Mouse (Mus musculus) adrenal gland, adult 2 months (tissue): ENCODE measurements at regions not wholly inside any gene's neighbourhood (a gene's known extent, or its start where the extent isn't known, plus 50 kb on each side); places are given as distances from the start of the nearest gene placed in this dataset.

Experiments
- DNase-seq: peaks from one replicate; pipeline ENCODE4 v3.0.0; 2021

DNA sequence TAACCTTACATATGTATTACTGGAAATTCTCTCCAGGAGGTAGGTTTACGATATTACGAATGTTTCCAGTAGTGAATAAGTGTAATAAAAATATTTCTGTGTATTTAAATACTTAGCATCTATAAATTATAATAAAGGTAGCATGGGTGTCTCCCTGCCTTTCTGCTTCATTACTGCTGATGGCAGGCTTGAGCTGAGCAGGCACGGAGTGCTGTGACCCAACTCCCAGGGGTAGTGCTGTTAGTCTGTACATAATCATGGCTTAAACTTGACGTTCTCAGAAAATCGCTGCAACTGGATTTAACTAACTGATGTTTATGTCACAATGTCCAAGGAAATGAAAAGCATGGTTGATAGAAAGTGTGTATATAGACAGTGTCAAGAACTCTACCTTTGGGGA lies 727.8 kb upstream of the Frg1 start:
- no peak for DNase-seq

DNA sequence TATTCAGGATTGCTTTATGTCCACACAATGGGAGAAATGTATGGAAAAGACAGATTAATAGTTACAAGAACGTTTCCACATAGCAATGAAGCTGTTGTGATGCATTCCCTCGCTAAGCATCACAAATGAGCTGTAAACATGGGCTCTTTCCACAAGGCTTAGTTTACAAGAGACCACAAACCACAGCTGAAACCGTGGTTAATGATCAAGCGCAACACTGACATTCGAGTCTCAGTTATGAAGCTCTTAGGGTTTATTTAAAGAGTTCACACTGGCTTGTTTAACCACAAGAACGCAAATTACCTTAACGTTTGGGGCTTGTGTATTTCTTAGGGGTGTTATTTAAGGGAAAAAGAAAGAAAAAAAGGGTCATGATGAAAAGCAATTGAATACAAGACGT lies 727.3 kb upstream of the Frg1 start:
- no peak for DNase-seq

DNA sequence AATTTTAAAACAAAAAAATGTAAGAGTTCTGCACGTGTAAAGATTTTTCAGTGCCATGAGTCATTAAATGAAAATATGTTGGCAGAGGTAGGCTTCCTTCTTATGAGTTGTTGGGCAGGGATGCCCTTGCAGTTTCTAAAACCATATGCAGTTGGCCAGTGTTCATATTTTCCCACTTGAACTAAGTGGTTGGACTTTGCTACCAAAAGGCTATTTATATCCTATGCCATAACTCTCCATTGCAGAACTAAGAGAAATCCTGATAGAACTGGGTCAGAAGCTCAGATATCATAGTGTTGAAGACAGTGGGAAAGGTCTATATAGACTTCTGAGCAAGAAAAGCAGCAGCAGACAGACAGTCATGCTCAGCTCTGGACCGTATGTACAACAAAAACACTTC lies 690.7 kb upstream of the Frg1 start:
- no peak for DNase-seq

DNA sequence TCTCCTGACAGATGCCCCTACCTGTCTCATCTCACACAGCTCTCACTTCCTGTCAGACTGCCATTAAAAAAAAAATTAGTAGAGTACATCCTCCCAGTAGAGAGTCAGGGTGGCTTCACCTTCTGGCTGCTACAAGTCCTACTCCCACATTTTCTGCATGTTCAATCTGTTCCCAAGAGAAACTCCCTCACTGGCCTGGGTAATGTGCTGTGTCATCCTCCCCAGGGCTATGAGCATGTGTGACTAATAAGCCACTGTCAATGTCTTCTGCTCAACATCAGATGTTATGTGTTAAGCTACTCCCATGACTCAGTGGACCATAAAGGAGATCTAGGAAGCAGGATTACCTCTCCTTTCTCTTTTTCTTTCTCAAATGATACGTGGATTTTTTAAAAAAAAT lies 652.4 kb upstream of the Frg1 start:
- DNase-seq: no peak

DNA sequence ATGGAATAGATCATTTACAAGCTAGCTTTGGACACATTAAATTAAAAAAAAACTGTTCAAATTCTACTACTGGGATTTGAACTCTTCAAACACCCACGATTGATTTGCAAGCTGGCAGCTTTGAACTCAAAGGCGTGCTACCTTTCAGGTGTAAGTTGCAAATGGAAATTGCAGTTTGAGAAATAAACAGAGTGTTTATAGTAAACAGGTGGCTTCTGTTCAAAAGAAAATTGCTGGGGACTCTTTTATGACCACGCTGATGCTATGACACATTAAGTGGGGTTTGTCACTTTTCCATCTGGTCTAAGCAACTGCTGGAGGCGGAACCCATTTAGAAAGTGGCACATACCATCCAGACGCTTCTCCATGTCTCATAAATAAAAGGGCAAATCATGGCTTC lies 626.7 kb upstream of the Frg1 start:
- no peak for DNase-seq

DNA sequence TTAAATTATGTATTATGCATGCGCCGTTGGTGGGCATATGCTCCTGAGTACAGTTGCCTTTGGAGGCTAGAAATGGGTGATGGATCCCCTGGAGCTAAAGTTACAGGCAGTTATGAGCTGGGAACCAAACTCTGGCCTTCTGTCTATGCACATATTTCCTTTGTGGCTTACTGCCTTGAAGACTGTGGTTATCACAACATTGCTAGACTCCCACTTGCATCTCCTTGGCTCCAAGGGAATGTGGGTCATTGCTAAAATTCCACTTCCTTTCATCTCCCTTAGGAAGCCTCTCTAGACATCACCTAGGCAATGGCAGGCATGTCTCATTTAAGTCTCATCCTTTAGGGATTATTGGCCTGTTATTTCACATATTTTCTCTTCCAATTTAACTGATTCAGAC lies 622.4 kb upstream of the Frg1 start:
- DNase-seq: no peak

DNA sequence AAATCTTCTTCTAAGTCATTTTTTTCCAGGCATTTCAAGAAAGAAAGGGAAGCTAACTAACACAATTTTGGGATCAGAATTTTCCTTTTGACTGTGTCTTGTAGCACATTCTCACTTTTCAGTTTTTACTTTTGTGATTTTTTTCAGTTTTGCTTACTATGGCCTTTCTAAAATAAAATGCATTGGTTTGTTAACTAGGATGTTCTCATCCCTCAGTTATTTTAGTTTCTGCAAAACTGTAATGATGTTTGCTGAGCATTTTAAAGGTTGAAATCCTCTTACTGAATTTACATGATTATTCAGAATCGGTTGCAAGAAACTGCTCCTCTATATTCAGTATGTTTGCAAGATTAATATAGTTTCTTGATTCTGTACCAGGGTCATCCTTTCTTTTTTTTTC lies 610.1 kb upstream of the Frg1 start:
- DNase-seq: no peak

DNA sequence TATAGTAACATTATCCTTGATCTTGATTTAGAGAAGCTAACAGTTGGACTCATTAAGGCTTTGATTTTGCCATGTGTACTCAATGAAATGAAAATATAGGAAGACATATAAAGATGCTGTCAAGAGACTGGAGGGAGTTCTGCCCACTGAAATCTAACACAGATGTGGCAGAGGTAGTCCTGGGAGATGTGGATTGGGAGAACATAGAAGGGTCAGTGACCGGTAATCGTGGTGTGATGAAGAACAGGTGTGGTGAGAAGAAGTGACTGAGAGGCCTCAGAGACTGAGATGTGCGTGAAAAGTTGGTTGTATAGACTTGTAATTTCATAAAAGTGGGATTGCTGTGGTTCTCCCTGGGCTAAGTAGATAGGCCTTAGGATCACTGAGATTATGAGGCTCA lies 600.9 kb upstream of the Frg1 start:
- DNase-seq: no peak

DNA sequence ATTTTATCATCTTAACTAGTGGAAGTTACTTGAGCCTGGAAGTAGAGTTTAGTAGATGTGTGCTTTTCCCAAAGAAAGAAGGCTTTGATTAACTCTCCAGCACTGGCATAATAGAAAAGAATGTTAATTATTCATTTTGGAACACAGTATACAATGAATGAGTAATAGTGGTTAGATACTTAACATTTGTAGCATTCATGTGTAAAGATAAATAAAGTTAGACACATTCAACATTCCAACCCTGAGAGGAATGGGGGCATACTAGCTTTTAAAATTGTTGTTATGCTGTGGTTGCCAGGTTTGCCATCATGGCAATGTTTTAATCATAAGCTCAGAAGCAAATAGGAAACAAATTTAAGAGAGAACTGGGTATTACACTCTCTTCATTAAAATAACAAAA lies 586.3 kb upstream of the Frg1 start:
- no peak for DNase-seq

DNA sequence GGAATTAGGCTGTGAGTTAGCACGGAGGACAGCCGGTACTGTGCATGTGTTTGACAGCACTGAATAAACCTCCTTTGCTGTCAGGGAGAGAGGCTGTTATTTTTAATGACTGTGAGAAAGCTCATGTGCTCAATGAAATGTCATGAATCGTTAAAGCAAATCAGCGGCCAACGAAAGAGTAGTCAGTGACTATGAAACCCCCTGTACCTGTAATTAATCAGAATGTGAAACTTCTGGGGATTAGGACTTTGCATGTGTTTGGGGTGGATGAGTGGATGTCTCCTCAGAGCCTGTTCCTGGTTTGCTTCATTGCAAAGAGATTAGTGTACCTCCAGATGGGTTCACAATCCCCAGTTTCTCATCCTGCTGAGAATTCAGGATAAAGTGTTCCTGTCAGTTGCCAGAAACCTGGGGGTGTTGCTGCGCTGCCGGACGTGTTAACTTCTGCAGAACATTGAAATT lies 572.2 kb upstream of the Frg1 start:
- no peak for DNase-seq

DNA sequence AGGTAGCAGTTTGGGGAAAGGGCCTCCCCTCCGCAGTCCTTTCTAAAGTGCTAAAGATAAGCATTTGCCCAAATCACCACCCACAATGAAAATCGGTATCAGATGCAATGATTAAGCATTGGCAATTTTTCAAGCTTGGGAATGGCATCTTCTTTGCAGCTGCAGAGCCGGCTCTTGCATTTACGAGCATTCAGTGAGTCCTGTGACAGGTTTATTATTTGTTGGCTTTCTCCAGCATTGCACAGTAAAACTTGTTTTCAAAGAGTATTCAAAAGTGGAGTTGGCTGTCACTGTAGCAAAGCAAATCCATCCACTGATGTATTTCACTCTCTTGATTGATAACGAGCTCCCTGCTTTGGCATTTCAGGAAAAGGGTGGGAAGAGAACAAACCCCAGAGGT lies 571.3 kb upstream of the Frg1 start:
- no peak for DNase-seq

DNA sequence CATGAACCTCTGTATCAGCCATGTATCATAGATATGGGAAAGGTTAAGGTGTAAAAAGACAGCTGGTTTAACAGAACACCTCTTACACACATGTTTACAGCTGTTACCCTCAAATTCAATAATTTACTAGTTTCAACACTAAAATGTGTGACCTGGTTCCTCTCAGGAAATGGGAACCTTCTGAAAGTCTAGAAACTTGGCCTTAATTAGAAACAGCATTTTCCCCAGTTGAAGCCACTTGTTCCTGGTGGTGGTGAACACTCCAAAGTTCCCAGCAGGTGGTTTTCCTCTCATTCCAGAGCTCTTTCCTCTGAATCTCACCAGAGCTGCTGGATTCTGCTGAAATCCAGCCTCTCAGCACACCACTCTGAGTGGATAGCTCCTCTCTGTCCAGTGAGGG lies 570.5 kb upstream of the Frg1 start:
- no peak for DNase-seq

DNA sequence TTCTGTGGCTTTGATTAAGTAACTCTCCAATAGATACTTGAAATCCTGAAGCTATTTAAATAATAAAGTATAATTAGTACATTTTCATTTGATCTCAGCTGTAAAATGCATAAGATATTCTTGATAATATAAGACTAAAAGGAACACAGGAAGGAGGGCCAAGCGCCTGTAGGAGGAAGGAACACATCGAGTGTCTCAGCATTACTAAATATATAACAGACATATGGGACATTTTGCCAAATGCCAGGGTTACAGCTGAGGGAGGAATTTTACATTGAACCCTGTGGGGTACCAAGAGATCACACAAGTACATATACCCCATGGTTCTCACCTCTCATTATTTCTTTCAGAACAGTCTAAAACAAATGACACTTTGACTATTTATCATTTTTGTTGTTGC lies 555.5 kb upstream of the Frg1 start:
- DNase-seq: no peak

DNA sequence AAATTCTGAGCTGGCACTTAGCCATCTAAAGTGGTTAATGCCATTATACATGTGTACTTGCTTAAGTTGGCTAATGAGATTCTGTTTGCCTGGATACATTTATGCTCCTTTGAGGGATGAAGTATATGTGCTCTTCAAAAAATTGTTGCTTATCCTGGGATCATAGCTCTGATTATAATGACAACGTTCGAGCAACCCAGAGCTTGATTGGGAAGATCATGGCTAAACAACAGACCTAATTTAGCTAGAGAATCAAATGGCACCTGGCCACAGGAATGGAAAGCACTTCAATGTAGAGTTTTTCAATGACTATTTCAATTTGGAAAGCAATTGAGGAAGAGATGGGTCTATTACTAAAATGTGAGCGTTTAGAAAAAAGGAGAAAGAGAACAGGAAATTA lies 553.7 kb upstream of the Frg1 start:
- no peak for DNase-seq

DNA sequence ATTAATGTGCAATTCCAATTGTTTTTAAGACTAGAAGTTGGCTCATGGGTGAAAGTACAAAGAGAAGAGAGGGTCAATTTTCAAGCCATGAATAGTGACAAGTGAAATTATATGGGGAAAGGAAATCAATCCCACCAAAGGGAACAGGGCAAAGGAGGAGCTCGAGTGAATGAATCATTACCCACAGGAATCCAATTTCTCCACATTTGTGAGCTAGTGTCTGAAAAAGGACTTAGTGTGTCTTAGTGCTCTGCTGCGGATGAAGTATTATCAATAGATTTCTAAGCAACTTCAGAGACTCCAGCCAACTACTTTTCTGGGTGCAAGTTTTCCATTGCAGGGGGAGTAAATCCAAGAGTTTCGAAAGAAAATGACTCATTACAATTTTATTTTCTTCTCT lies 552.5 kb upstream of the Frg1 start:
- DNase-seq: no peak

DNA sequence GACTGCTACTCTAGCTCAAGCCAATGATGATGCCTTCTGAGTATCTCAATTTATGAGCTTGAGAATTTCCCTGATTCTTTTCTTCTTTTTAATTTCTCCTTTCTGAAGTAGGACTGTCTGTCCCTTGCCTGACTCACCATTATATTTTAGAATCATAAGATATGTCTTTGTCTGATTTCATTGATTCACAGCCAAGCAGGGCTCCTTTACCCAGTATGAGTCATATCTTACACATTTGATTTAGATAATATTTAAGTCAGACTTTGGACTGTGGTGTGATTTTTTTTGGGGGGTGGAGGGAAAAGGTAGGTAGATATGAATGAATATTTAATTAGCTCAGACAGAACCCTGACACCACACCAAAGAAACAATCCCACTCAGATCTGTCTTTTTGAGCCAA lies 547.2 kb upstream of the Frg1 start:
- DNase-seq: no peak

DNA sequence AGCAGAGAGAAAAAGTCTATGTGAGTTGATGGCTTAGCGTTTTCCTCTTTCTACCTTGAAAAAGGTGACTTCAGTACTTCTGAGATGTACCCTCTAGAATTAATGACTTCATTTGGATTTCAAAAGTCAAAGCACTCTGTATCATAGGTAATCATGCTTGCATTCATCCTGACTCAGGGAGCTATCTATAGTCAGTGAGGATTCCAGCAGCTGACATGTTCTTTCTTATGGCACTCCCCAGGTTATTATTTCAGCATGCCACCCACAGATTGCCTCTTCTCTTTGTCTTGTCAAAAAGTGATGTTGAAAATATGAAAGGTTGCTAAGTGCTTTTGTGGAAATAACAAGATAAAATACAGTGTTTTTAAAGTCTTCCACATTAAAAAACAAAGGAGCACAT lies 540.0 kb upstream of the Frg1 start:
- DNase-seq: no peak

DNA sequence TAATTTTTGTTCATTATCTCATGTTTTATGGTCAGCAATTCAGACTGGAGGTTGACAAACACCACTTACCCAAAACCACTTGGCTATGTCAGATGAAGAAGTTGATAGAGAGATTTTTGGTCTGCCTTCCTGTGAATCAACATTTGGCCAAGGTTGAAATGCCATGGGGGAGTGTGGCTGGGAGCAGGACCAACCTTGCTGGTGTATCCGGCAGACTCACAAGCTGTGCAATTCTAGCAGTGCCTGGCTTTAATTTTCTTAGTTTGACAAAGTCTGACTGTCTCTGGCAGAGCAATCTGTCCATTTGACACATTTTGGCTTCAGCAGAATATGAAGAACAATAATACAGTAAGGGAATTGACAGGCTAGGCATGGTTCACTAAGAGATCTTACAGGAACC lies 533.9 kb upstream of the Frg1 start:
- no peak for DNase-seq

DNA sequence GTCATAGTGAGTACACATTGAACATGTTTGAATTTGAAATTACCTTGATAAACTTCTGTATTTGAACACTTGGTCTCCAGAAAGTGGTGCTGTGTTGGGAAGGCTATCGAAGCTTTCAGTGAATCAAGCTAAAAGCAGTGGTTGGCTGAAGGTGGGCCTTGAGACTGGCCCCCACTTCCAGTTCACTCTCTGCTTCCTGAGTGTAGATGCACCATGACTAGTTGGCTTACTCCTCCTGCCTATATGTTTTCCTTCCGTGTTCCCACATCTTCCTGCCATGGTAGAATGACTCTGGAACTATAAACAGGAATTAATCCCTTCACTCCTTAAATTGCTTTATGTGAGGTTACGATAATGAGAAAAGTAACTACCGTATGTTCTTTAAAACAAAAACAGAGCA lies 522.4 kb upstream of the Frg1 start:
- DNase-seq: no peak

DNA sequence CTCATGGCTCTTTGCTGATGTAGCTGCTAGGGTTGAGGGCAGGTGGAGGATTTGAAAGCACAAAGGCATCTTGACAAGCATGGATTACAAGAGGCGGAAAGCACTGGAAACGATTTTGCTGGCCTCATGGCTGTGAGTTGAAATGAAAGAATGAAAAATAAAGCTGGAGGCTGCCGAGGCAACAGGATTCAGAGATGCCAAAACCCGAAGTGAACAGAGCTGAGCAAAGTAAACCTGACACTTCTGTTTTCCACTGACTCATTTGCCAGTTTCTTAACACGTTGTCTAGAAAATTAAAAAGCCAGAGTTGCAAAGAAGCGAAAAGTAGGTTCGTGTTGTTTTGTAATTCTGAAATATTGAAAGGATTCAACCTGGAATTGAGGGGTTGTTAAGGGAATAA lies 504.2 kb upstream of the Frg1 start:
- DNase-seq: no peak

DNA sequence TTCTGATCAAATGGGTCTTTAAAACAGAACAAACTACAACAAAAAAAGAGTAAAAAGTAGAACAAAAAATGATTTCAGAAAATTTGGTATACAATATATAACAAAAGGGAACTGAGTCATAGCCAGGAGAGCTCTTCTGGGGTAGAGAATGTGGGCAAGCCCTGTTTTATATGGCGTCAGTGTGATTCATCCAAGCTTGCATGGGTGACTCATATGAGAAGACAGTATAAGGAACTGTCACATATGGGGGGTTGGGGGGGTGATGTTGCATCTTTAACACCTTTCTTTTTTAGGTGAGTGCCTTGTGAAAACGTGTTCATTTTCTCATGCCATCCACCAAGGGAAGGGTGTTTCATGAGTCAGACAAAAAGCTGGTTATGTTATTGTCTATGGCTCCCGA lies 503.7 kb upstream of the Frg1 start:
- DNase-seq: no peak

DNA sequence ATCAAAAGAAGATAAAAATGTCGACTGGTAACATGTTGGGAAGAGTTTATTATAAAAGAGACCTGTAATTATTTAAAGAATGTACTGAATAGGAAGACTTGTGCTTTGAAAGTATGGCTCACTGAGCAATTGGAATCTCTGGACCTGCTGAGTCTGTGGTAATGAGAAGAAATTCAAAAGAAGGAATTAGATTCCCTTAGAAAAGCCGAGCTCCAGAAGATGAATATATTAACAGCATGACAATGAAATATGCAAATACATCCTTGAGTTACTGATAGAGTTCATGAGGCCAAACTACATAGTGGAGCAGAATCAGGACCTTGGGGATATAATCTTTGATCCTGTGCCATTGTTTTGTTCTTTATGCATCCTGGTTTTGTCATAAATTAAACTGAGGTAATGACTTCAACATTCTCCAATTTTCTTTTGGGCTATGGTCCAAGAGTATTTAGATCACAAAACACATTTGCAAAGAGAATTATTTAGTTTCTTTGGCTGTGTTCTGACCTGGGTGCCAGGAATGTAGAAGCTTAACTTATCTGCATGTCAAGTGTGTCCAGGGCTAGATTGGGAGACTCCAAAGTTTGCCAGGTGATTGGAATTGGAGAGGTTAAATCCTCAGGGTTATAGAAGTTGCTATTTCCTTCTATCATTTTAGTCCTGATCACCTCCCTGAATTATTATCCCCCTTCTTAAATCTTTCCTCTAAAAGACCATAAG lies 461.3 kb upstream of the Frg1 start:
- DNase-seq: no peak

DNA sequence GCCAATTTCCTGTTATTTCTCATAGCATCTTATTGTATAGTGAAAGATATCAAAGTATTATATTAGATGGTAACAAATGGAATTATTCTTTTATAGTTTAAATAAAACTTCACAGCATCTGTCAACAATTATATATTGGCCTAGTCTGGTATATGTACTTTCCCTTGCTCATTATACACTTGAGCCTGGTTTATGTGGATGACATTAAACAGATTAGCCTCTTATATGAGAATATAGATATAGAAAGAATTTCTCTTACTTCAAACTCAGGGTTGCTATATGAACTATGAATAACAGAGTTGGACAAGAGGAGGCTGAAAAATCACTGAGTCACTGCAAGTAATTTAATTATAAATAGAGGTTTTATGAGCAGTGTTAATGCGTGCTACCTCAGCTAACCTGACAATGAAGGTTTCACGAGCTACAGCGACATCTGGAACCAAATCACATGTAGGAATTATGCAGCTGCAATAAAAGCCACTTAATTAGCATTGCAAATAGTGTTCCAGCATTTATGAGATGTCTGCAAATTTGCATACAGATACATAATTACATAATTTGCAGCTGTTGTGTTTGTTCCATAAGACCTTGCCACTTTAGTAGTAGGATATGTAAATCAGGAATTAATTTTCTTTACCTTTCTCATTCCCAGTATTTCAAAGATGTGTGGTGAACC lies 452.9 kb upstream of the Frg1 start:
- no peak for DNase-seq

DNA sequence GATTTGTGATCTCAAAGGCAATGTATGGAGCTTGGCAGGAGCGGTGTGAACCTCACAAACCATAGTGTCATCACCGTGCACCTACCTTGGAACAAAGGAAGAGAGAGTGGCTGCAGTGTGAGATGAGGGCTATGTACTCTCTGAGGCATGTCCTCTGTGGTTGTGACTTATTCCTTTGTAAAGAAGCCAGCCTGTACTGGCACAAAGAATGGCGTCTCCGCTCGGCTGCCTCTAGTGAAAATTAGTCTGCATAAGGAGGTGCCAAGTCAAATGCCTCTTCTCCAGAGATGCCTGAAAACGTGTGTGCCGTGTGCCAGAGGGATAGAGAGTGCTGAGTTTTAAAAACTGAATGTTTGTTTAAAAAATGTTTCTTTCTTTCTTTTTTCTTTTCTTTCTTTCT lies 444.0 kb upstream of the Frg1 start:
- no peak for DNase-seq
